Comparison of ENCODE assay signal across 27 mouse cellular contexts in the genomic region with DNA sequence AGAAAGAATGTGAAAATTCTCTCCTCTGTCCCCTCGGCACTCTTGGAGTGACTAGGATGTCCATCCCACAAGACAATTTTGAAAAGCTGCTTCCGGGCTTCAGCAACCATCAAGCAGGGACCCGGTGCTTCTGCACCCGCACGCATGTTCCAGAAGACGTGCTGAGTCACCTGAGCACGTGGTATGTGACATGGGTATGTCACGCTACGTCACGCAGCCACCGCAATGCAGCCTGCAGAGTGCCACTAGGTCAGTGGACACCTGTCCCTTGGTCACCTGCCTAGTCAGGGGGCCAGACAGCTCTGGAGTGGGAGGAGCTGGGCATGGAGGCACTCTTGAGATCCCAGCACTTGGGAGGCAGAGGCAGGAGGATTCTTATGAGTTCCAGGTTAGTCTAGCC. TPM values are rescaled to one million over a fixed set of nuclear protein-coding genes. Genes with fewer than 3 reads are reported as not detected.
"Had no signal": no experiment of that assay in that cellular context is flagged by ENCODE, and none has a peak within 500 bp of the region (broad histone marks: within the 10 kb centered on the region; RNA-seq: fewer than 3 reads in every experiment).

No protein-coding gene starts in this region.

- H3K4me3 ChIP-seq: heart, adult 2 months; heart, embryonic 13.5 days; heart, embryonic 15.5 days; hindbrain, embryonic 13.5 days; hindbrain, embryonic 15.5 days; kidney, embryonic 15.5 days; limb, embryonic 13.5 days; limb, embryonic 15.5 days; liver, embryonic 12.5 days had no signal

- H3K4me2 ChIP-seq: heart, embryonic 11.5 days; heart, embryonic 13.5 days; heart, embryonic 15.5 days; hindbrain, embryonic 13.5 days; hindbrain, embryonic 15.5 days; kidney, embryonic 15.5 days; limb, embryonic 13.5 days; limb, embryonic 15.5 days; liver, embryonic 12.5 days had no signal

- H3K9me3 ChIP-seq: heart, embryonic 13.5 days; heart, embryonic 15.5 days; hindbrain, embryonic 13.5 days; hindbrain, embryonic 15.5 days; kidney, embryonic 15.5 days; limb, embryonic 13.5 days; limb, embryonic 15.5 days; liver, embryonic 12.5 days had no signal

- DNase-seq: gastrocnemius, postnatal 14 days; gastrocnemius, postnatal 36 days; heart, adult 11 months; heart, adult 2 months; heart, postnatal 14 days; heart, postnatal 36 days; kidney, adult 11 months; kidney, adult 2 months; kidney, adult 9 months; kidney, postnatal 14 days; kidney, postnatal 36 days; layer of hippocampus, adult 9-11 months; layer of hippocampus, postnatal 36 days; left cerebral cortex, postnatal 4 days had no signal

- ATAC-seq: hindbrain, postnatal 0 days; intestine, embryonic 16.5 days; liver, embryonic 12.5 days had no signal

- H3K9ac ChIP-seq: heart, embryonic 13.5 days; heart, embryonic 15.5 days; hindbrain, embryonic 13.5 days; hindbrain, embryonic 15.5 days; kidney, embryonic 15.5 days; limb, embryonic 13.5 days; limb, embryonic 15.5 days; liver, embryonic 12.5 days had no signal

- H3K27me3 ChIP-seq: hindbrain, embryonic 13.5 days; hindbrain, embryonic 15.5 days; kidney, embryonic 15.5 days; limb, embryonic 13.5 days; limb, embryonic 15.5 days had no signal

- H3K27ac ChIP-seq: heart, adult 2 months; heart, embryonic 13.5 days; heart, embryonic 15.5 days; hindbrain, embryonic 13.5 days; hindbrain, embryonic 15.5 days; hindbrain, postnatal 0 days; kidney, embryonic 15.5 days; kidney, postnatal 0 days; limb, embryonic 13.5 days; limb, embryonic 15.5 days; liver, embryonic 12.5 days had no signal

- H3K36me3 ChIP-seq: heart, embryonic 13.5 days; heart, embryonic 15.5 days; hindbrain, embryonic 13.5 days; hindbrain, embryonic 15.5 days; kidney, embryonic 15.5 days; limb, embryonic 13.5 days; limb, embryonic 15.5 days; liver, embryonic 12.5 days had no signal

RNA-seq across cellular contexts. Expression of a gene that starts 45.6 kb away (rescaled TPM):
- polyA plus RNA-seq: liver, adult 2 months had no signal
